In genomic region chr4:125175591-125175990, GRCm38 (mm10) we compare ENCODE assay signal across 9 mouse cellular contexts. TPM values are rescaled to one million over a fixed set of nuclear protein-coding genes. Genes with fewer than 3 reads are reported as not detected.
DNase-seq lines count a peak whose midpoint lies in the region; ATAC-seq and TF ChIP-seq lines count a peak whose summit lies in the region.
"Had no signal": no experiment of that assay in that cellular context is flagged by ENCODE, and none has a peak within 500 bp of the region (broad histone marks: within the 10 kb centered on the region; RNA-seq: fewer than 3 reads in every experiment).

No protein-coding gene starts in this region.

- no peaks in the 10 kb centered on the region for H3K27me3 ChIP-seq in liver, postnatal 0 days (ENCODE audit: insufficient read depth, low read length)
- no peaks in the 10 kb centered on the region for H3K27me3 ChIP-seq in cerebellum, adult 2 months (ENCODE audit: control insufficient read depth, insufficient read depth, low read length)

- DNase-seq in liver: peak; percentile 17
- DNase-seq in liver, postnatal 0 days: no peak
- peak; percentile 83 for DNase-seq in adrenal gland, adult 2 months
- peak; percentile 60 to 67 for DNase-seq in cerebellum, adult 2 months
- DNase-seq in kidney, postnatal 36 days: peak; percentile 63 to 84
- DNase-seq in thymus, postnatal 14 days: no peak
- DNase-seq in embryo, embryonic 11 days: no peak
- DNase-seq in gastrocnemius, adult 2 months: no peak

- no peak overlapping the region for H3K4me3 ChIP-seq in liver, postnatal 0 days (ENCODE audit: low read depth, low read length)
- no peak overlapping the region for H3K4me3 ChIP-seq in cerebellum, adult 2 months (replicated peaks; ENCODE audit: insufficient read depth, low read depth, low read length)
- no peak overlapping the region for H3K4me3 ChIP-seq in gastrocnemius, adult 2 months

- H3K4me1 ChIP-seq in liver, postnatal 0 days (ENCODE audit: insufficient read depth): peaks cover 2% of the 10 kb centered on the region; the same call in 1 of the 2 replicates
- peaks cover 17% of the 10 kb centered on the region for H3K4me1 ChIP-seq in cerebellum, adult 2 months (ENCODE audit: control insufficient read depth, insufficient read depth, low read length)

- H3K9me3 ChIP-seq in liver, postnatal 0 days (ENCODE audit: low read length): no peaks in the 10 kb centered on the region

- no peak overlapping the region for H3K4me2 ChIP-seq in liver, postnatal 0 days (ENCODE audit: low read depth, low read length)

- 69% methylated on average over 2 of the region's 2 CpGs for WGBS in liver, postnatal 0 days (ENCODE audit: insufficient replicate concordance)
- 40% methylated on average over 2 of the region's 2 CpGs for WGBS in cerebellum, adult 2 months

- ATAC-seq in liver, postnatal 0 days: no peak

- no peak overlapping the region for H3K9ac ChIP-seq in liver, postnatal 0 days (replicated peaks)

- no peak for TF ChIP-seq POLR2A in cerebellum, adult 2 months (IDR thresholded peaks at IDR 0.05; ENCODE audit: borderline replicate concordance, insufficient read depth, low read length)

- no peak for TF ChIP-seq CTCF in liver, postnatal 0 days (IDR thresholded peaks at IDR 0.05; ENCODE audit: low read depth)
- TF ChIP-seq CTCF in cerebellum, adult 2 months (IDR thresholded peaks at IDR 0.05; ENCODE audit: borderline replicate concordance, insufficient read depth, low read depth, low read length): no peak
- no peak for TF ChIP-seq CTCF in gastrocnemius, adult 2 months (IDR thresholded peaks at IDR 0.05)

- no peak overlapping the region for H3K27ac ChIP-seq in liver, postnatal 0 days (ENCODE audit: low read depth)
- no peak overlapping the region for H3K27ac ChIP-seq in cerebellum, adult 2 months (ENCODE audit: insufficient read depth, low read length)
- no peak overlapping the region for H3K27ac ChIP-seq in gastrocnemius, adult 2 months
- H3K27ac ChIP-seq: kidney, postnatal 0 days had no signal

- intact Hi-C loops in gastrocnemius, adult 2 months (cut with DNase I): no loop called here

- no peak for TF ChIP-seq EP300 in liver, postnatal 0 days (IDR thresholded peaks at IDR 0.05; ENCODE audit: low read depth)

- no peaks in the 10 kb centered on the region for H3K36me3 ChIP-seq in liver, postnatal 0 days (replicated peaks; ENCODE audit: insufficient read depth, low read length)

RNA-seq across cellular contexts. Expression of gene Zc3h12a, which starts 48.0 kb away (rescaled TPM):
- 0.44 and 0.48 TPM in 2 replicates for polyA plus RNA-seq in liver, postnatal 0 days (2015; fragmentation: Nextera tagmentation; extraction: Ambion mirVana)
- total RNA-seq in adrenal gland, adult 2 months (2021): 1 to 10 TPM; 6.0 to 7.0 TPM
- polyA plus RNA-seq in adrenal gland, adult 2 months (2012; rRNA removed): 7.8 and 8.9 TPM in 2 replicates
- polyA plus RNA-seq in cerebellum, adult 2 months (2012; rRNA removed): 1.2 and 1.3 TPM in 2 replicates
- total RNA-seq in gastrocnemius, adult 2 months (2021): 1 to 10 TPM; 2.6 TPM

Comparison
In these comparisons a context has a peak if more than half of its experiments do, and no peak if none do; other contexts are left out.
1. DNase-seq: peak in liver (single experiment), adrenal gland, adult 2 months (single experiment), cerebellum, adult 2 months (2 of 2) and kidney, postnatal 36 days (2 of 2); none in liver, postnatal 0 days (single experiment), thymus, postnatal 14 days (single experiment), embryo, embryonic 11 days (single experiment) and gastrocnemius, adult 2 months (single experiment).